Mouse (Mus musculus): ENCODE results near the gene Krtap1-5. TPM values are rescaled to one million over a fixed set of nuclear protein-coding genes. Genes with fewer than 3 reads are reported as not detected.
"Not testable (repeated sequence)": the region's sequence is repeated elsewhere in the genome, so short reads cannot be mapped to it uniquely, and the experiment has no call there.

Krtap1-5 gene
- not detected in 2 replicates for total RNA-seq (2017)

DNA sequence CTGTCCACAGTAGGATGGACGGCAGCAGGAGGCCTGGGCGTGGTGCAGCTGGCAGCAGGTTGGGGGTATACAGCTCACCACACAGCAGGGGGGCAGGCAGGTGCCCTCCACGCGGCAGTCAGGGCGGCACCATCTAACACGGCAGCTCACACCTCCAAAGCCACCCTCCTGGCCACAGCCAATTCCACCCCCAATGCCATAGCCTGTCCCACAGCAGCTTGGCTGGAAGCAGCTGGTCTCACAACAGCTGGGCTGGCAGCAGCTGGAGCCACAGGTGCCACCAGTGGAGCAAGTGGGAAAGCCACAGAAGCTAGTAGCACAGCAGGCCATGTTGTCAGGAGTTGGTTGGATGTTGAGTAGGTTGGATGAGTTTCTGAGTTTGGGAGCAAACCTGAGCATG lies at the start of gene Krtap1-5:
TSS of gene Krtap1-5 (minus strand) at position 381 of the 400 bp plus-strand sequence.
- ATAC-seq (ENCODE audit: extremely low read depth, insufficient number of reproducible peaks, low FRiP score, poor library complexity, severe bottlenecking) = no peak

DNA sequence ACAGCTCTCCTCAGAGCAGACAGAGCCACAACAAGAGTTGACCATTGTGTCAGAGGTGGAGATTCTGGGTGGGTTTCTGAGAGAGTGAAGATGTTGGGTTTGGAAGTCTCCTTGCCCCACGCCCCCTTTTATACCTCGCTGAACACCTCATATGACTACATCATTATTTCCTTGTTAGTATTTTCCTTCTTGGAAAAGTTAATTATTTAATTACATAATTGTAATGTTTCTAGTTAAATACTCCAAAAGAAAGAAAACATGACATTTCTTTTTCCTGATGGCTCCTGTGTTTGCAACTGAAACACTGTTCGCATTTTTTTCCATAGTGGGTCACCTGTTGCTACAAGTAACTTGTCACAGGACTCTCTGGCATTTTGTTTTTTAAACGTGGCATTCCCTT lies 47.3 kb upstream of the Krtap1-5 start, which contains the start of gene Krtap4-1:
TSS of gene Krtap4-1 (minus strand) at position 101 of the 400 bp plus-strand sequence.
- no peak for ATAC-seq (ENCODE audit: extremely low read depth, insufficient number of reproducible peaks, low FRiP score, poor library complexity, severe bottlenecking)

DNA sequence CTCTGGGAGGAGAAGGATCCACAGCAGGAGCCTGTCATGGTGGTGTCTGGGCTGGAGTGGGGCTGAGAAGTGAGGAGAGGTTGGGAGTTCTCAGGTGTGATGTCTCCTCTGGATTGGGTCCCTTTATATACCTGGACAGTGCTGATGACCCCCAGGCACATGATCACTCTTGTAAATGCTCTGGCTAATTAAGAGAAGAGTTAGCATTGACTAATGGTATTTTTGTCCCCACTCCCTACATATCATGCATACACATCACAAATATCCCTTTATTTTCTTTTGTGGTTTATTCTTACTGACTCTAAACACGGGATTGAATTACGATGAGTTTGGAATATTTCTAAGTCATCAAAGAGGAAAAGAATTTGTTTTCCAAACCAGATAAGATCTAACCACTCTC lies 39.5 kb upstream of the Krtap1-5 start, which contains the start of gene Gm11562:
TSS of gene Gm11562 (minus strand) at position 101 of the 400 bp plus-strand sequence.
- ATAC-seq (ENCODE audit: extremely low read depth, insufficient number of reproducible peaks, low FRiP score, poor library complexity, severe bottlenecking) = no peak

DNA sequence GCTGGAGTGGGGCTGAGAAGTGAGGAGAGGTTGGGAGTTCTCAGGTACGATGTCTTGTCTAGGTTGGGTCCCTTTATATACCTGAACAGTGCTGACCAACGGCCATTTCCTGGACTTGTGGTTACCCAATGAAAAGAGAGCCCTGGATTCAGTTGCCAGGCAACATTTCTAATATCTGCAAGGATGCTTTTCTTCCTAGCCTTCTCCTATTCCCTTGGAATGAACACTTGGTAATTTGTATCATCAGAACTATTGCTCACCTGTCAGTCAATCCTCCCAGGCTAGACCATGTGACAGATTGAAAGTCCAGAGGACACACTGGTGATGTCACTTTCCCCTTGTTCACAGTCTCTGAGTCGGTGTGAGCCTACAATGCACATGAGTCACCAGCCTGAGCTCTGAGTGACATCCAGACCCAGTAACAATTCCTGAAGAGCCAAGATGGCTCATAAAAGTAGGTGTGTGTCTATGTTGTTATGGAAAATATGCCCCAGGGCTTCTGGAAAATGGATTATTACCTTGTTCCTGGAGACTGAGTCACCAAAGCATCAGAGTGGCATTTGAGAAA lies 34.1 kb upstream of the Krtap1-5 start, which contains the start of gene Krtap2-4:
TSS of gene Krtap2-4 (minus strand) at position 51 of the 568 bp plus-strand sequence.
- no peak for ATAC-seq (ENCODE audit: extremely low read depth, insufficient number of reproducible peaks, low FRiP score, poor library complexity, severe bottlenecking)

DNA sequence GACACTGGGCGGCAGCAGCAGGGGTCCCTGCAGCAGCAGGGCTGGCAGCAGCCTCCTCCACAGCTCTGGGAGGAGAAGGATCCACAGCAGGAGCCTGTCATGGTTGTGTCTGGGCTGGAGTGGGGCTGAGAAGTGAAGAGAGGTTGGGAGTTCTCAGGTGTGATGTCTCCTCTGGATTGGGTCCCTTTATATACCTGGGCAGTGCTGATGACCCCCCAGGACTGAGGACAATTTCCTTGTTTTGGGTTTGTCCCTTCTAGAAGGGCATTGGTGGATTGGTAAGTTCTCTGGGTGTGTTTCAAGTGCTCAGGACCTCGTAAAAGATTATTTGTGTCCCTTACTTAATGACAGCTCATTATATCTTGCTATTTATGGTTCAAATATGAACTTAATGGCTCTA lies 29.3 kb upstream of the Krtap1-5 start, which contains the start of gene Gm11937:
TSS of gene Gm11937 (minus strand) at position 101 of the 400 bp plus-strand sequence.
- ATAC-seq (ENCODE audit: extremely low read depth, insufficient number of reproducible peaks, low FRiP score, poor library complexity, severe bottlenecking) = not testable (repeated sequence)

DNA sequence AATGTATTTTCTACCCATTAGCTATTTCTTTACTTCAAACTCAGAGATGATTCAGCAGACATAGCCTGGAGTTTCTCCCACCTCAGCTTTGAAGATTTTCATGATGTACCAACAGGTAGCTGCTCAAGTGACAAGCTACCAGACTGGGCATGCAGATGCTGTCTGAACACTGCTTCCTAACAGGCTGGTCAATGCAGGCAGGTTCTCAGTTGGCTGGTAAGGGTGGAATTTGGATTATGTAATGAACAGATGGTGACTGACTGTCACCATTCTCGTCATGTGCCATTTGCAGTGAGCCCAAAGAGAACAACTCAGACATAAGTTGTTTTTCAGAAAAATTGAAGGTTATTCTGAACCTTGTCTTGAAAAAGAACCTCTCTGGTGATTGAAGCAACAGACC lies 28.3 kb upstream of the Krtap1-5 start:
- no peak for ATAC-seq (ENCODE audit: extremely low read depth, insufficient number of reproducible peaks, low FRiP score, poor library complexity, severe bottlenecking)

DNA sequence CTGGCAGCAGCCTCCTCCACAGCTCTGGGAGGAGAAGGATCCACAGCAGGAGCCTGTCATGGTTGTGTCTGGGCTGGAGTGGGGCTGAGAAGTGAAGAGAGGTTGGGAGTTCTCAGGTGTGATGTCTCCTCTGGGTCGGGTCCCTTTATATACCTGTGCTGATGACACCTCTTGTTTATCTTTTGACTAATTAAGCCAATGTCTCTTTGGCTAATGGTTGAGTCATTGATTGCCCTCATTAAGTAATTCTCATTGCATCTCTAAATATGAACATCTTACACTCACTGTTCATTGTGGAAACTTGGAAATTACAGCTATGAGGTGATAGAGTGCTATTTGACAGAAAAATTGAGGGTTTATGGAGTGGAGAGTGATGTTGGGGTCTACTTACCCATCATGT lies 22.4 kb upstream of the Krtap1-5 start, which contains the start of gene Gm11938:
TSS of gene Gm11938 (minus strand) at position 101 of the 400 bp plus-strand sequence.
- not testable (repeated sequence) for ATAC-seq (ENCODE audit: extremely low read depth, insufficient number of reproducible peaks, low FRiP score, poor library complexity, severe bottlenecking)

DNA sequence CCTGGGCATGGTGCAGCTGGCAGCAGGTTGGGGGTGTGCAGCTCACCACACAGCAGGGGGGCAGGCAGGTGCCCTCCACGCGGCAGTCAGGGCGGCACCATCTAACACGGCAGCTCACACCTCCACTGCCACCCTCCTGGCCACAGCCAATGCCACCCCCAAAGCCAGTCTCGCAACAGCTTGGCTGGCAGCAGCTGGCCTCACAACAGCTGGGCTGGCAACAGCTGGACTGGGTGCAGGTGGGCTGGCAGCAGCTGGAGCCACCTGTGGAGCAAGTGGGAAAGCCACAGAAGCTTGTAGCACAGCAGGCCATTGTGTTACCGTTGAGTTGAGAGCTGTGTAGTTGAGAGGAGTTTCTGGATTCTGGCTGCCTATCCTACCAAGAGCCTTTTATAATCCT lies 16.9 kb upstream of the Krtap1-5 start, which contains the start of gene Krtap9-3:
TSS of gene Krtap9-3 (minus strand) at position 364 of the 400 bp plus-strand sequence.
- not testable (repeated sequence) for ATAC-seq (ENCODE audit: extremely low read depth, insufficient number of reproducible peaks, low FRiP score, poor library complexity, severe bottlenecking)

DNA sequence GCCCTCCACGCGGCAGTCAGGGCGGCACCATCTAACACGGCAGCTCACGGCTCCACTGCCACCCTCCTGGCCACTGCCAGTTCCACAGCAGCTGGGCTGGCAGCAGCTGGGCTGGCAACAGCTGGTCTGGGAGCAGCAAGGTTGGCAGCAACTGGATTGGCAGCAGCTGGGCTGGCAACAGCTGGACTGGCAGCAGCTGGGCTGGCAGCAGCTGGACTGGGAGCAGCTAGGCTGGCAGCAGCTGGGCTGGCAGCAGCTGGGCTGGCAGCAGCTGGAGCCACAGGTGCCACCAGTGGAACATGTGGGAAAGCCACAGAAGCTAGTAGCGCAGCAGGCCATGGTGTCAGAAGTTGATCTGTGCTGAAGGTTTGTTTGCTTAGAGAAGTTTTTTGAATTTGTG lies 10.2 kb upstream of the Krtap1-5 start, which contains the start of gene Krtap1-3:
TSS of gene Krtap1-3 (minus strand) at position 359 of the 400 bp plus-strand sequence.
- ATAC-seq (ENCODE audit: extremely low read depth, insufficient number of reproducible peaks, low FRiP score, poor library complexity, severe bottlenecking) = no peak

DNA sequence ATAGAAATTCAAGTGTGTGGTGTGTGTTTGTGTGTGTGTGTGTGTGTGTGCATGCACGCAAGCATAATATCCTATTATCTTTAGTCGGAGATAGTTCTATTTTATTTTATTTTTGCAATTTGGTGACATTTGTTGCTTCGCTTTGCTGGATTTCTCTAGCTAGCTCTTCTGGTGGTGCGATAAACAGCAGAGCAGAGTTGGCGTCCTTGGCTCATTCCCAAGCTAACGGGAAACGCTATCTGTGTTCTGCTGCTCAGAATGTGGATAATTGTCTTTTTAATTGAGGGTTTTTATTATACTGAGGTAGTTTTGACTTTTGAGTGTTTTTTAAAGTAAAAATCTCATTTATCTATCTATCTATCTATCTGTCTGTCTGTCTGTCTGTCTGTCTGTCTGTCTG lies 4.3 kb upstream of the Krtap1-5 start:
- no peak for ATAC-seq (ENCODE audit: extremely low read depth, insufficient number of reproducible peaks, low FRiP score, poor library complexity, severe bottlenecking)

DNA sequence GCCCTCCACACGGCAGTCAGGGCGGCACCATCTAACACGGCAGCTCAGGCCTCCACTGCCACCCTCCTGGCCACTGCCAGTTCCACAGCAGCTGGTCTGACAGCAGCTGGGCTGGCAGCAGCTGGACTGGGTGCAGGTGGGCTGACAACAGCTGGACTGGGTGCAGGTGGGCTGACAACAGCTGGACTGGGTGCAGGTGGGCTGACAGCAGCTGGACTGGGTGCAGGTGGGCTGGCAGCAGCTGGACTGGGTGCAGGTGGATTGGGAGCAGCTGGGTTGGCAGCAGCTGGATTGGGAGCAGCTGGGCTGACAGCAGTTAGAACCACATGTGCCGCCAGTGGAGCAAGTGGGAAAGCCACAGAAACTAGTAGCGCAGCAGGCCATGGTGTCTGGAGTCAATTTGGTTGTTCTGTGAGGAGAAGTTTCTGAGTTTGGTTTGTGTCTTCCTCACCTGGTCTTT lies 2.5 kb upstream of the Krtap1-5 start, which contains the start of gene Krtap1-4:
TSS of gene Krtap1-4 (minus strand) at position 410 of the 460 bp plus-strand sequence.
- ATAC-seq (ENCODE audit: extremely low read depth, insufficient number of reproducible peaks, low FRiP score, poor library complexity, severe bottlenecking) = no peak

DNA sequence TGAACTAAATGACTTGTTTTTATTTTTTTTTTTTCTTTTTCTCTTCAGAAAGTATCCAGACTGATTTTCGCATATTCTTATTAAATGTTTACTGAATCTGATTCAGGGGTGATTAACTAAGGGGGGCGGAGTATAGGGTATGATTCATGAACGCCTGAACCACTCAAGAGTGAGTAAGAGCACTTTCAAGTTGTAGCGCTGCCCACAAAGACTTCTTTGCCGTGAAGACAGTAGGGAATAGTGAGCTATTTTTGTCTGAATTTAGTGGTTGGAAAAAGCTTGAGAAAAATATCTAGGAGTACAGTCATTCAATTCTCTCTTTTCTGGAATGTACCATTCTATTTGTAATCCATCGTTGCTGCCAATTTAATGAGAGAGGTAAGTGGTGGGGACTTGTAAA lies 748 bp upstream of the Krtap1-5 start:
- no peak for ATAC-seq (ENCODE audit: extremely low read depth, insufficient number of reproducible peaks, low FRiP score, poor library complexity, severe bottlenecking)

DNA sequence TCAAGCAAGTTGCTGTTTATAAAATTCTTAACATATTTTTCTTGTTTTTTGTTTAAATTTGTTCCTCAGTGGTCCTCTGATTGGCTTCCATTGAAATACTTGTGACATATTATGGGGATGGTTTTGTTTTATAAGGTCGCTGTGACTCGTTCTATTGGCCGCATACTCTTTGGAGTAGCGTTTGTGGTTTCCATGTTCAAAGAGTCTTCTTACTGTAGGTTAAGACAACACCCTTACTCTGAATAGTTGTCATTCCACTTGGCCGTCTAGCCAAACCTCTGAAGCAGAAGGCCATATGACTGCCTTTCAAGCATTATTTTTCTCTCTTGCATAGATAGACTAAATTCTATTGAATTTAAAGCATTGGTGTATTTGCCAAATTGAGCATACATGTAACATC lies 235 bp upstream of the Krtap1-5 start:
- no peak for ATAC-seq (ENCODE audit: extremely low read depth, insufficient number of reproducible peaks, low FRiP score, poor library complexity, severe bottlenecking)

DNA sequence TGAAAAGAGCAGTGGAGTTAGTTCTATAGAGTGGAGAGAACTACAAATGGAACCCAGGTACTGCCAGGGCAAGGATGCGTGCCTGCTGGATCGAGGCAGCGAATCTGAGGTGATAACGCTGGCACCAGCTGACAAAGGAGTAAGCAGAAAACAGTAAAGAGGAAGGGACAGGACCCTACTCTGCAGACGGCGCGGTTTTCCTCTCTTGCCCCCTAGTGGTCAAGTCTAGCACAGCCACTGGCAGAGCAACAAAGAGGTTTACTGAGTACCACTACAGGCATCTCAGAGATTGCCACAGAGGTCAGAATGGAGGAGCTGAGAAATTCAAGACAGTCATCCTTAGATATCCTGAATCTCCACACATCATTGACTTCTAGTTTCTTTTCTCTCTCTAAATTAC lies 6.7 kb downstream of the Krtap1-5 start:
- no peak for ATAC-seq (ENCODE audit: extremely low read depth, insufficient number of reproducible peaks, low FRiP score, poor library complexity, severe bottlenecking)

DNA sequence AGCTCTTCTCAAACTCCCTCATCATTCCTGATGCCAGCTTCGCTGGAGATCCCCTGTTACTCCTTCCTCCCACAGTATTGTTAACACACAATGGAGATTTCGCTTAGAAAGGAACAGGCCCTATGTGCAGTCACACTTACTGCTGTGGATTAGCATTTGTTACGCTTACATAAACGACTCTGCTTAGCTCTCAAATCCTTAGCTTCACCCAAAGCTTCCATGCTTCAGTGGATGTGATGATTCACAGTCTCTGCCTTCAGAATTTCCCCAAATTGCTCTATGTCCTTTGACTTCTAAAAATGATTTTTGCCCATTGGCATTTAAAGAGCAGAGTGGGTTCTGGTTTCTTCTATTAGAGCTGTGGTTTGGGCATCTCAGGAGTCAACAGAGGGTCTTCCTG lies 7.7 kb downstream of the Krtap1-5 start:
- no peak for ATAC-seq (ENCODE audit: extremely low read depth, insufficient number of reproducible peaks, low FRiP score, poor library complexity, severe bottlenecking)

DNA sequence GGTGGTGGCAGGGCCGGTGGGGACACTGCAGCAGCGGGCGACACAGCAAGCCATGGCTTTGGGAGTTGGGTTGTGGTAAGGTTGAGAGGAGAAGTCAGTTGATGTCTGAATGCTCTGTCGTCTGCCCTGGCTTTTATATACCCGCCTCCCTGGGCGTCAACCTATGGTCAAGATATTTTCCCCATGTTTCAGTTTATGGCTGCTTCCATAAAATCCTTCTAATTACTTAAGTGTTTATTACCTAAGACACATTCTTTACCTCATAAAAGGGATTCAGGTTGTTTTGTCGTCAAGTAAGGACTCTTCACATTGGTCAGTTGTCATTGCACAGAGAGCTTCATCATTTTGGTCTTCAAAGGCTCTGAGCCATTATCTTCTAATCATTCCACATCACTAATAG lies 14.3 kb downstream of the Krtap1-5 start, which contains the start of gene Krtap3-1:
TSS of gene Krtap3-1 (minus strand) at position 101 of the 400 bp plus-strand sequence.
- ATAC-seq (ENCODE audit: extremely low read depth, insufficient number of reproducible peaks, low FRiP score, poor library complexity, severe bottlenecking) = no peak

DNA sequence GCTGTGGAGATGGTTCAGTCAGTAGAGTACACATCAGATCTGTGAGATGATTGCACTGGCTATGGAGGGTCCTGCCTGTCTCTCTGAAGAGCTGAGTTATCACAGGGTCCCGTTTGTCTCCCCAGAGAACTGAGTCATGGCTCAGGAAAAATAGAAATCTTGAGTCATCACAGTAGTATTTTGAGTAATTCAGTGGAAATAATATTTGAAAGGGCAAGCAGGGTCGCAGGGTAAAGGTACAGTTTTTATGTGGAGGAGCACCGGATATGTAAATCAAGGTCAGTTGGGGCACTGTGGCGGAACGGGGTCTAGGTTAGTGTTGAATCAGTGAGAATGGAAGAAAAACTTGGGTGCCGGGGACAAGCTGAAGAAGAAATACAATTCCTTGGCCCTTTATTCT lies 18.2 kb downstream of the Krtap1-5 start:
- no peak for ATAC-seq (ENCODE audit: extremely low read depth, insufficient number of reproducible peaks, low FRiP score, poor library complexity, severe bottlenecking)

DNA sequence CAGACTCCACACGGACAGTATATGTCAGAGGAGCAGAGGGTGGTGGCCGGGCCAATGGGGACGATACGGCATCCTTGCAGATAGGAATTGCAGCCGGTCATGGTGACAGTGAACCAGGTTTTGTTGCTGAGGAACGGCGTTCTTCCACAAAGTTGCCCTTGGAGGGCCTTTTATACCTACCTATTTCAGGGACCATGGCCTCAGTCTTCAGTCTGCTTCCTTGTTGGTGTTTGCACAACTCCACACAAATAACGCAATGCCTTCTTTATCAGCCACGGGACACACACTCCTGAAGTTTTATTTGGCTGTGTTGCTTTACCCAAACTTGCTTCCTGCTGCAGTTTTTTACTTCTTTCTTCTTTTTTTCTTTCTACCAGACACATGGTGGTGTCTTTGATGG lies 21.4 kb downstream of the Krtap1-5 start, which contains the start of gene Gm11939:
TSS of gene Gm11939 (minus strand) at position 101 of the 400 bp plus-strand sequence.
- ATAC-seq (ENCODE audit: extremely low read depth, insufficient number of reproducible peaks, low FRiP score, poor library complexity, severe bottlenecking) = no peak

DNA sequence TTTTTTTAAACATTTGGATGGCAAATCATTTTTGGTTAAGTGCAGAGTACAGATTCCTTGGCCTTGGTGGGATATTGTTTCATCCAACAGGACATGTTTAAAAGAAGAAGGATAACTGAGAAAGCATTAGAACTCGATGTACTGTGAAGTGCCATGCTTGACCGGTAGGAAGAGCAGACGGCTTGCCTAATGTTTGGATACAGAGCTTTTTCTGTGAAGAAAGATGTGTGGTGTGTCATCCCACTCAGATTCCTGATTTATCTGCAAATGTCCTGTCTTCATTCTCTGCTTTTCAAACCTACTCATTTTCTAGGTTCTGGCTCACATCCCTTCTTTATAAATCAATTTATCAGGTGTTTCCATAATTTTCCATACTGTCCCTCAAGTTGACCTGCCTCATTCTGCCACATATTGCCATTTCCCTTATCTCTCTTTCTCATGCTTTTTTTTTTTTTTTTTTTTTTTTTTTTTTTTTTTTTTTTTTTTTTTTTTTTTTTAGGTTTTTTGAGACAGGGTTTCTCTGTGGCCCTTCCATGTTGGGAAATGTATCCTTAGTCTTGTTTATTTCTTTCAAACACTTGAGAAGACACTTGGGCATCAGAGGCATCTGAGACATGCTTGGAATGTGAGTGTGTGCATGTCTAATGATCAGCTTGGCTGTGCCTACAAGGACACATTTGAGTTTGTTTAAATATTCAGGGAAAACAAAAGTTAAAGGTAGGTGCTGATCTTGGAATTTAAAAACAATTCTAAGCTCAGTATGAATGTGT lies 22.7 kb downstream of the Krtap1-5 start:
- ATAC-seq (ENCODE audit: extremely low read depth, insufficient number of reproducible peaks, low FRiP score, poor library complexity, severe bottlenecking) = no peak

All from neutrophil, adult 5-6 weeks (primary cell).